Mouse (Mus musculus) left cerebral cortex, adult 6 months (tissue): ENCODE measurements around the gene Pcgf6. TPM values are rescaled to one million over a fixed set of nuclear protein-coding genes. Genes with fewer than 3 reads are reported as not detected.

ENCODE experiments used
- long read RNA-seq, 2 experiments: library from polyadenylated mRNA; unstranded; transcript quantifications; one replicate each; pipeline ENCODE4 v2.0.0; 2019 to 2020
- polyA plus RNA-seq: library from polyadenylated mRNA; unstranded; fragments of <200 nt; fragmentation: Nextera tagmentation; gene quantifications from 2 replicates; pipeline ENCODE4 v1.2.3, GENCODE M21; 2021

Pcgf6 gene
- polyA plus RNA-seq: 3.5 and 4.4 TPM in 2 replicates
- long read RNA-seq, experiment 1, partial matches to known transcripts: 6 of 50 reads
- long read RNA-seq, experiment 1, other reads (novel, unspliced or antisense): 38 of 50 reads
- long read RNA-seq, experiment 2, partial matches to known transcripts: 1 of 5 reads
- long read RNA-seq, experiment 2, other reads (novel, unspliced or antisense): 2 of 5 reads

GRCm38 (mm10) chr19:47050271-47051032, at the start of gene Pcgf6:
Gene Pcgf6 (minus strand): TSS chr19:47050906.

GRCm38 (mm10) chr19:47090550-47091156, 39.9 kb upstream of the Pcgf6 start, which contains the start of the genes Usmg5 and Pdcd11:
Gene Usmg5 (minus strand): TSS chr19:47090647.
Gene Pdcd11 (plus strand): TSS chr19:47090768.

GRCm38 (mm10) chr19:47067096-47067882, 16.6 kb upstream of the Pcgf6 start, which contains the start of gene Taf5:
Gene Taf5 (plus strand): TSS chr19:47067746.

GRCm38 (mm10) chr19:47014447-47015381, 36.0 kb downstream of the Pcgf6 start, which contains the start of the genes Ina and Nt5c2:
Gene Ina (plus strand): TSS chr19:47014698.
Gene Nt5c2 (minus strand): TSS chr19:47015153.

Other genes starting within 250 kb of the Pcgf6 start
- 56.1 and 102 TPM in 2 replicates for gene Ina, start 36.2 kb downstream of the Pcgf6 start, polyA plus RNA-seq
- 19.2 and 37.6 TPM in 2 replicates for gene Nt5c2, start 35.8 kb downstream of the Pcgf6 start, polyA plus RNA-seq
- 0.92 and 1.2 TPM in 2 replicates for gene Taf5, start 16.8 kb upstream of the Pcgf6 start, polyA plus RNA-seq
- 4,613 and 4,675 TPM in 2 replicates for gene Usmg5, start 39.7 kb upstream of the Pcgf6 start, polyA plus RNA-seq
- 1.9 and 2.2 TPM in 2 replicates for gene Pdcd11, start 39.9 kb upstream of the Pcgf6 start, polyA plus RNA-seq
- 2.9 and 3.9 TPM in 2 replicates for gene Calhm2, start 87.4 kb upstream of the Pcgf6 start, polyA plus RNA-seq
- not detected in 2 replicates for gene Calhm1, start 93.3 kb upstream of the Pcgf6 start, polyA plus RNA-seq
- gene Calhm3, start 106.9 kb upstream of the Pcgf6 start, polyA plus RNA-seq: 0.10 TPM in 1 of 2 replicates, not detected in the other
- 27.9 and 30.7 TPM in 2 replicates for gene Neurl1a, start 127.9 kb upstream of the Pcgf6 start, polyA plus RNA-seq